Mouse (Mus musculus): ENCODE data around the gene Acox1.

GRCm38 (mm10) chr11:116196866-116197583, 1.8 kb downstream of the Acox1 start:
- TF ChIP-seq CHD2 (IDR thresholded peaks at IDR 0.05; ENCODE audit: low read length) (no peak), POLR2A (IDR thresholded peaks at IDR 0.05; ENCODE audit: low read depth, low read length) (no peak), MAX (IDR thresholded peaks at IDR 0.05; ENCODE audit: low read length) (no peak), GABPA (IDR thresholded peaks at IDR 0.05; ENCODE audit: insufficient replicate concordance, low read depth, low read length) (no peak), MXI1 (IDR thresholded peaks at IDR 0.05; ENCODE audit: low read depth, low read length) (no peak), ZC3H11A (IDR thresholded peaks at IDR 0.05; ENCODE audit: low read depth, low read length) (no peak), PAX5 (IDR thresholded peaks at IDR 0.05; ENCODE audit: low read length) (no peak), POLR2AphosphoS2 (IDR thresholded peaks at IDR 0.05; ENCODE audit: low read depth, low read length) (no peak), CTCF (conservative IDR thresholded peaks at IDR 0.05 in 1 of 2, IDR thresholded peaks at IDR 0.05 in 1 of 2; ENCODE audit: low read depth in 2 of 2, low read length in 2 of 2) (no peak), MAFK (IDR thresholded peaks at IDR 0.05; ENCODE audit: insufficient replicate concordance, low read length) (no peak), EP300 (IDR thresholded peaks at IDR 0.05; ENCODE audit: low read length) (no peak)
